Mouse (Mus musculus): Measurements from ENCODE around the gene Chst11. TPM values are rescaled to one million over a fixed set of nuclear protein-coding genes. Genes with fewer than 3 reads are reported as not detected.

The Chst11 gene
- polyA plus RNA-seq, 1 experiment, result 10.1 TPM

DNA sequence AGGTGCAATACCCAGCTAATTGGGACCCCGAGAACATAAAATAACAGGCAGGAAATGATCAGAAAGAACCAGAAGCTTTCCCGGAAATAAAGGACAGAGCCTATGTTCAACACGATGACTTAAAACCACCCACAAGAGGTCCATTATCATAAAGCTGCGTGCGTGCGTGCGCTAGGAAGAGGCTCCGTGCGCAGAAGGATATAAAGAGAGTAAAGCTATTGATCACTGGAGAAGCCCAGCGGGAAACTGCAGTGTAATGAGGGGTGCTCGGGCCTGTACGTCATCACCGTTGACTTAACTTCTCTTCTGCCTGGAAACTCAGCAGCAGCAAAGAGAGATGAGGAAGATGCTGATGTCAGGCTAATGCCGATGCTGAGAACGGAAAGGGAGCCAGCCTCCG lies 224.8 kb downstream of the Chst11 start:
- H3K4me1 ChIP-seq (ENCODE audit: control insufficient read depth, insufficient read depth, insufficient read length, low read length), result 0 out of 2 replicates have a peak, but pooled peaks cover 2% of the 10 kb centered on the region
- no peak overlapping the region for H3K4me3 ChIP-seq (ENCODE audit: insufficient read depth, low read depth, low read length)
- no peak overlapping the region for H3K27ac ChIP-seq (replicated peaks; ENCODE audit: low read depth, low read length)

DNA sequence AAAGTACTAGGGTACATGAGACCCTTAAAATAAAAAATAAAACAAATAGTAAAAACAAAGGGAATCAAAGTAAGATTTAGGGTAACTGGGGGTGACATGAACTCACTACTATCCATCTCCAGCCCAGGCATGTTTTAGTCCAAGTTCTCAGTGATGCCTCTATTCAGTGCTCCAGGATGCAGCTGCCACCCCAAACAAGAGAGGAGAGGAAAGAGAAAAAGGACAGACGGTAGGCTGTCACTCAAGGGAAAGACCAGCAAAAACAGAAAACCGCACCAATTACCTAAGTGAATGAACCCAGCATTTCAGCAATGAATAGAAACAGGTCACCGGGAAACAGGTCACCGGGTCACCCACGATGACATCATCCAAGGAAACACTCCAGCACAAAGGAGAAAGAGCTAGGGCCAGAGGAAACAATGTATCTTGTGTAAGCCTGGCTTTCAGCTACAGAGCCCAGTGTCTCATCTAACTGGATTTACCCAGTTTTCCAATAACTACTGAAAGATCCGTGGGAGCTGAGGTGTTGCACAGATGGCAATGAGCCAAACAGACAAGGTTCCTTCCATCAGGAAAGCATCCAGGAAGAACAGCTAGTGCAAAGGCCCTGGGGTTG lies 225.8 kb downstream of the Chst11 start:
- no peak overlapping the region for H3K4me3 ChIP-seq (ENCODE audit: insufficient read depth, low read depth, low read length)

DNA sequence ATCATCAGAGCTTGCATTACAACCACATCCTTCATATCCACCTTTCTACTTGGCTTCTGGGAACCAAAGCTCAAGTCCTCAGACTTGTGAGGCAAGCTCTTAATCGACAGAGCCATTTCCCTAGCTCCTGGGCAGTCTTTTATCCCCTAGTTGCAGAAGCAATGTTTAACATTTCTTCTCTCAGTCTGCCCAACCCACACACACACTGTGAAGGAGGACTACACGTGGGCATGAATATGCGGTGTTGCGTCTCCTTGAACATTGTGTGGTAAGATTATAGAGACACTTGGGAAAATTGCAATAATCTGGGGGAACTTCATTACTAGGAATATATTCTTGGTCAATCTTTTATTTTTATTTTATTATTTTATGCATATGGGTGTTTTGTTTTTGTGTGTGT lies 227.3 kb downstream of the Chst11 start:
- Histone ChIP-seq H3K27ac (replicated peaks; ENCODE audit: low read depth, low read length) (no peak overlapping the region), H3K4me1 (ENCODE audit: control insufficient read depth, insufficient read depth, insufficient read length, low read length) (0 out of 2 replicates have a peak, but pooled peaks cover 2% of the 10 kb centered on the region), H3K4me3 (ENCODE audit: insufficient read depth, low read depth, low read length) (no peak overlapping the region)

More for the DNA sequence above, 225.8 kb downstream of the Chst11 start:
- Histone ChIP-seq H3K27ac (replicated peaks; ENCODE audit: low read depth, low read length) (no peak overlapping the region), H3K4me1 (ENCODE audit: control insufficient read depth, insufficient read depth, insufficient read length, low read length) (0 out of 2 replicates have a peak, but pooled peaks cover 2% of the 10 kb centered on the region)

DNA sequence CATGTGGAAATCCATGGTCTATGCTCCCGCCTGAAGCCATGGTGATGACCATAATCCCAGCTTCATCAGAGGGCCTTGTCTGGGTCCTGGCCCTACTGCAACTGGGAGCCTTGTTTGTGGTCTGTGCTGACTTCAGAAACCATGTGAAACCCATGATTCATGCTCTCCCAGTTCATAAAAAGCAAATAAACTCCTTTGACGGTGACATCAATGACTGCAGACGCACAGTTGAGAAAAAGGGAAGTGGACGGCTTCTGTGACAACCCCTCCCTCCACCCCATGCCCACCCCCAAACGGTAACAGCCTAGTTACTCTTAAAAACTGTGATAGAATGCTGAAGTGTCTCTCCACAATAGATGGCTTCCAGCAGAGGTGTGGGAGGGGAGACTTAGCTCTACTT lies 230.3 kb downstream of the Chst11 start:
- Histone ChIP-seq H3K4me1 (ENCODE audit: control insufficient read depth, insufficient read depth, insufficient read length, low read length) (no peaks in the 10 kb centered on the region), H3K27ac (replicated peaks; ENCODE audit: low read depth, low read length) (no peak overlapping the region), H3K4me3 (ENCODE audit: insufficient read depth, low read depth, low read length) (no peak overlapping the region)

DNA sequence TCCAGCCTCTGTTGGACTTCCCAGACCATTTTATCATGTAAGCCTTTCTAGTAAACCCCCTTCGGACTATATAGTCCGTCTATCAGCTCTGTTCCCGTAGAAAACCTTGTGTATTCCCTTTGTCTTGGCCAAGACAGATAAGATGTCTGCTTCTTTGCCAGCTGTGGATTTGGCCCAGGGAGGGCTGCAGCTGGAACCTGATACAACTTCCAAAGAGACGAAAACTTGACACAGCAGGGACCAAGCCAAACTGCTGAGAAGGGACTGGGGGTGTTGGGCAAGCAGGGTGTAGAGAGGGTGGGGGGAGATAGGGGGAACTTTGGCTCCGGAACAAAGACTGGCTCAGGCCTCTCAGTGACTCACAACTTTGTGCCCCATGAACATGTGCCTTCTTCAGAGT lies 232.0 kb downstream of the Chst11 start:
- no peaks in the 10 kb centered on the region for H3K4me1 ChIP-seq (ENCODE audit: control insufficient read depth, insufficient read depth, insufficient read length, low read length)
- H3K27ac ChIP-seq (replicated peaks; ENCODE audit: low read depth, low read length), result no peak overlapping the region
- no peak overlapping the region for H3K4me3 ChIP-seq (ENCODE audit: insufficient read depth, low read depth, low read length)

DNA sequence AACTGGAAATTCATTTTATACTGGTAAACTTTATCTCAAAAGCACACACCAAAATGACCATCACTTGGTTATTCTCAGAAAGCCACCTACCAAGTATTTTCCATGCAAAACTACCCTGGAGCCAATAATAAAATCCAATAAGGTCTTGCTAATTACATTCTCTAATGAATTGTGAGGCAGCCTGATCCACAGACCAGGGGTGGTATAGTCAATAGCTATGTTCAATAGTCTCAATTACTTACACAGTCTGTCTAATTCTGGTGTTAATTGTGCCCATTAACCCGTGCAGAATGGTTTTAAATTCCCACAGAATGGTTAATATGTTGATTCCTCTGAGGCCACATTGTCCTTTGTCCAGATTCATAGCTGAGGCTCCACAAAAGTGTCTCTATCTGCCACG lies 233.5 kb downstream of the Chst11 start:
- no peak overlapping the region for H3K27ac ChIP-seq (replicated peaks; ENCODE audit: low read depth, low read length)
- no peaks in the 10 kb centered on the region for H3K4me1 ChIP-seq (ENCODE audit: control insufficient read depth, insufficient read depth, insufficient read length, low read length)
- H3K4me3 ChIP-seq (ENCODE audit: insufficient read depth, low read depth, low read length), result no peak overlapping the region

DNA sequence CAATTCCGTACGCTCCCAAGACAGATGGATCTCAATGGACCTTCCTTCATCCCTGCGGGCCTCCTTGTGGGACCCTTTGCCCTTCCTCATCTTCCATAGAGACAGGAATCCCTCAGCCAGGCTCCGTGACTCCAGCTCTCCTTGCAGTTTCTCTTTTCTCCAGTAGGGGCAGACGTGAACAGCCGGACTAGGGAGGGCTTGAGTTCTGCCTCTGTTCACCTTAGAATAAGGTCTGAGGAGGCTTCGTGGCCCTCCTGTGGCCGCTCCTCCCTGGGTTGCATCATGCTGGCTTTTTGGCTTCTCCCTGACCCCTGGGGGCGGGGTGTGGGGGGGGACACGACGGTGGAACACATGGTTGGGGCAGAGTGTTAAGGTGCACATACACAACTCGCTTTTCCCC lies 234.4 kb downstream of the Chst11 start:
- Histone ChIP-seq H3K4me1 (ENCODE audit: control insufficient read depth, insufficient read depth, insufficient read length, low read length) (no peaks in the 10 kb centered on the region), H3K4me3 (ENCODE audit: insufficient read depth, low read depth, low read length) (no peak overlapping the region), H3K27ac (replicated peaks; ENCODE audit: low read depth, low read length) (no peak overlapping the region)

DNA sequence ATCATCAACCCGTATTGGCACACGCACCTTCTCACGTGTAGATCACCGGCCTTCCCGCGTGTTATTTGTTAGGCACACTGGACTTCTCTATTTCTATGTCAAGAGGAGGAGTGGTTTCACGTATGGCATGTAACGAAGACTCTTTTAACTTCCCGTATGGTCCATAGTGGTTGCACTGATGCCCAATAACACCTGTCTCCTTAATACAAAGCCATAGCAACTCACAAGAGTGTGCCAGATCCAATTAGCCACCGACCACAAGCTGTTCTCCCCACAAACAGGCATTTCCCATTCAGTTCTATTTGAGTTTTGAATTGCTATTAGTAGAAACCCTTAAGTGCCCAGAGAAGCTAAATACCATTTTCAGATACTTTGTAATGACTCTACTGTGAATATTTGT lies 234.9 kb downstream of the Chst11 start:
- Histone ChIP-seq H3K27ac (replicated peaks; ENCODE audit: low read depth, low read length) (no peak overlapping the region), H3K4me3 (ENCODE audit: insufficient read depth, low read depth, low read length) (no peak overlapping the region), H3K4me1 (ENCODE audit: control insufficient read depth, insufficient read depth, insufficient read length, low read length) (no peaks in the 10 kb centered on the region)

DNA sequence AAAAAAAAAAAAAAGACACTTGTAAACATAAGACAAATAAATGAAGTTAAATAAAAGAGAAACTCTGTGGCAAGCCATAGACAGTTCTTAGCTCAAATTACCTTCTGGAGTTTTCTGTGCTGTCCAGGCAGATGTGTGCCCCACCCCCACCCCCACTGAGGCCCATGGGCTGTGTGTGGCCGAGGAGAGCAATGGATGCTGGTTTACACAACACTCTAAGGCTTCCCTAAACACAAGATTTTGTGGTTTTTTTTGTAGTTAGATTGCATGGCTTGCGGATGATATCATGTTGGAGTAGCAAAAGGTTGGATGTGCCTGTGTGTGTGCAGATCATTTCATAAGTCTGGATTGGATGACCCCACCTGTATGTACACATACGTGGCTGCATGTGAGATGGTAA lies 235.5 kb downstream of the Chst11 start:
- no peaks in the 10 kb centered on the region for H3K4me1 ChIP-seq (ENCODE audit: control insufficient read depth, insufficient read depth, insufficient read length, low read length)
- no peak overlapping the region for H3K4me3 ChIP-seq (ENCODE audit: insufficient read depth, low read depth, low read length)
- no peak overlapping the region for H3K27ac ChIP-seq (replicated peaks; ENCODE audit: low read depth, low read length)

DNA sequence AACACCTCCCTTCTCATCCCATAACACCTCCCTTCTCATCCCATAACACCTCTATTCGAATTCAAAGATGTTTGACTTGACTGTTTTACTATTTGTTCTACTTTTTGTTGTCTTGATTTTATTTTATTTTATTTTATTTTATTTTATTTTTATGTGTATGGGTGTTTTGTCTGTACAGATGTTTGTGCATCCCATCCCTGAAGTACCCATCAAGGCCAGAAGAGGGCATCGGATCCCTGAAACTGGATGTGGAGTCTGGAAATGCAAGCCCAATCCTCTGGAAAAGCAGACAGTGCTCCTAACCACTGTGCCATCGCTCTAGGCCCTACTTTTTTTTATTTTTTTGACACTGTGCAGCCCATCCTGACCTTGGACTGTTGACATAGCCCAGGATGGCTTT lies 239.7 kb downstream of the Chst11 start:
- no peaks in the 10 kb centered on the region for H3K4me1 ChIP-seq (ENCODE audit: control insufficient read depth, insufficient read depth, insufficient read length, low read length)
- no peak overlapping the region for H3K27ac ChIP-seq (replicated peaks; ENCODE audit: low read depth, low read length)

DNA sequence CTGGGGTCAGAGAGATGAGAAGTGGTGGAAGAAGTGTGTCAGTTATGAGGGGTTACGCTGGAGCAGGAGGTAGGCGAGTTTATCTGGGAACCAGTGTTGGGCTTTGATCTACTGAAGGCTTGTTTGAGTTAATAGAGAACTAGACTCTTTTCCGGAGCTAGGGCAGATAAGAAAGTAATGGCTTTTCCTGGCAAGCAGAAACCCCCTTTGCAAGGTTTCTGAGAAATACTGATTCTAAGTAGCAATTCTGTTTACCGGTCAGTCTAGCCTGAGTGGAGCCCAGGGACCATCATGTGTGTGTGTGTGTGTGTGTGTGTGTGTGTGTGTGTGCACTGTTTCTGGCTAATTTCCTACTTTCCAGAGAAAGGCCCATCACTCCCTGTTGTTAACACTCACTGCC lies 243.3 kb downstream of the Chst11 start:
- no peaks in the 10 kb centered on the region for H3K4me1 ChIP-seq (ENCODE audit: control insufficient read depth, insufficient read depth, insufficient read length, low read length)
- no peak overlapping the region for H3K27ac ChIP-seq (replicated peaks; ENCODE audit: low read depth, low read length)
- H3K4me3 ChIP-seq (ENCODE audit: insufficient read depth, low read depth, low read length), result no peak overlapping the region

More for the DNA sequence above, 239.7 kb downstream of the Chst11 start:
- H3K4me3 ChIP-seq (ENCODE audit: insufficient read depth, low read depth, low read length), result no peak overlapping the region

DNA sequence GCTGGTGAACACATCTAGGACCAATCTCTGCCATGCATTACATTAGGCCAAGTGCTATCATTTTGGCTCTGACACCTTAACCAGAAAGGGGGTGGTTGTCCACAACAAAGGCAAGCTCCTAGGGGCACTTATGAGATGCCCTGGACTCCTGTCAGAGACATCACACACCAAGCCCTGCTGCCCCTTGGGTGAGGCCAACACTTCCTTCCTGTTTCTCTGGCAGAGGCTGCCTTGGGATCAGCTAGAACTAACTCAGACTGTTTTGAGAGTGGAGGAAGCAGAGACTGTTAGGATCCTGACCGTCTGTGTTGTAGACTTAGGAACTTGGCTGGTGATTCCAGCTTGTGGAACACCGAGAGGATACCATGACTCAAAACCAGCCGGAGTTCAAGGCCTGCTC lies 248.7 kb downstream of the Chst11 start:
- H3K4me1 ChIP-seq (ENCODE audit: control insufficient read depth, insufficient read depth, insufficient read length, low read length), result 0 out of 2 replicates have a peak, but pooled peaks cover 3% of the 10 kb centered on the region
- no peak overlapping the region for H3K4me3 ChIP-seq (ENCODE audit: insufficient read depth, low read depth, low read length)
- no peak overlapping the region for H3K27ac ChIP-seq (replicated peaks; ENCODE audit: low read depth, low read length)

DNA sequence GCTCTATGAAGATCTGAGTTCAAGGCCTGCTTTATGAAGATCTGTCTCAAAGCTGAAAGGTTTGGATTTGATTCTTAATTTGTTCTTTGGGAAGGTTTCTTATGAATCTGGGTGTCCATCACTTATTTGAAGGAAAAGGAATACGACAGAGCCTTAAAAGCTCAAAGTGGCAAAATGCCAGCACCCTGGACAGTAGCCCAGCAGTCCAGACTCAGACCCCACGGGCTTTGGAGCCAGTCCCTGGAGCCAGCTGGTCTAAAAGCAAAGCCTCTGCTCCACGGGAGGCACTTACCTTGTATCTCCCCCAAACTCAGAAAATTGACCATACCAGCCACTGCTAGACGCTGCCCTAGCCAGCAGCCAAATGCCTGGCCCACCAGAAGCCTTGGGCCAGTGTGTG lies 249.1 kb downstream of the Chst11 start:
- Histone ChIP-seq H3K4me3 (ENCODE audit: insufficient read depth, low read depth, low read length) (no peak overlapping the region), H3K27ac (replicated peaks; ENCODE audit: low read depth, low read length) (no peak overlapping the region), H3K4me1 (ENCODE audit: control insufficient read depth, insufficient read depth, insufficient read length, low read length) (0 out of 2 replicates have a peak, but pooled peaks cover 3% of the 10 kb centered on the region)

DNA sequence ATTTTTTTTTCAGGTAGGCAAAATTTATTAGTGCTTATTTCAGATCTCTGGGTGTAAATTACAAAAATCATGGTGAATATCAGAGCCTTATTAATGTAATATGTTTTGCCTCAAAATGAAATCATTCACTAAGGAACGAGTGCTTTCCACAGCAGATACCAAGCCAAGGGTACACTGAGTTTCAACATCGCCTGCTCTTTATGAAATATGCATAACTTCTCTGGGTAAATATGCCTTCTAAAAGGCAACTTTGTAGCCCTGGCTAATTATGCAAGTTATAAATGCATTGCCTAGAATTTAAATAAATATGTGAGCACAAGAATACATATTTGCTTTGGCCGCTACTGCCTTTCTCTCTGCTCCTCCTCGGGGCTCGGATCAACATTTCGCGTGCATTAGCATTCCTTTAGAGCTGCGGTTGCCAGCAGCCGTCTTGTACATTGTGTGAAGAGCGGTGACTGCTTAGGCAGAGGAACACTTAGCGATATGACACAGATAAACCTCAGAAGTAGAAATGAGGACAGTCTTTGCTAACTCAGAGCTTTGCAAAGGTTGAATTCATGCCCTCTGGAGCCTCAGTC lies 256.9 kb downstream of the Chst11 start:
- no peaks in the 10 kb centered on the region for H3K4me1 ChIP-seq (ENCODE audit: control insufficient read depth, insufficient read depth, insufficient read length, low read length)
- no peak overlapping the region for H3K27ac ChIP-seq (replicated peaks; ENCODE audit: low read depth, low read length)
- H3K4me3 ChIP-seq (ENCODE audit: insufficient read depth, low read depth, low read length), result no peak overlapping the region

DNA sequence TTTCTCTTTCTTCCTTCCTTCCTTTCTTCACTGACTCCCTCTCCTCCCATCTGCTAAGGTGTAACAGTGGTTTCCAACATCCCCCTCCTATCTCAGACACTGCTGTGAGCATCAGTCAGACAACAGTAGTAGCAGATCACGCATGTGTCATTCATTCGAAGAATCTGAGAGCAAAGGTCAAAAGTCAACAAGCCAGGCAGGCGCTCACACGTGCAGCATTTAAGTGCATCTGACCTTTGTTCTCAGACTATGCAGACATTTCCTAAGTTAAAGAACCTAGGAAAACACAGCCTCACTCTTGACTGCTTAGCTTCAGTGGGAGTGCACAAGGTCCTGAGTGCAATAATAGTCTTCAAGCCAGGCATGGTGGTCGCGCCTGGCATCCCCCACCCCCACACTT lies 258.8 kb downstream of the Chst11 start:
- Histone ChIP-seq H3K27ac (replicated peaks; ENCODE audit: low read depth, low read length) (no peak overlapping the region), H3K4me1 (ENCODE audit: control insufficient read depth, insufficient read depth, insufficient read length, low read length) (no peaks in the 10 kb centered on the region), H3K4me3 (ENCODE audit: insufficient read depth, low read depth, low read length) (no peak overlapping the region)

Data from brown adipose tissue, adult 24 weeks (tissue).